Mouse (Mus musculus): ENCODE measurements around the gene Zfp239.
"Not testable (repeated sequence)": the region's sequence is repeated elsewhere in the genome, so short reads cannot be mapped to it uniquely, and the experiment has no call there.

The Zfp239 gene

GRCm38 (mm10) chr6:117861848-117862247, at the start of gene Zfp239:
Gene Zfp239 (plus strand): TSS chr6:117862100.
- DNase-seq: no peak

- no peak for DNase-seq
Observed at GRCm38 (mm10) chr6:117814681-117815080, 47.2 kb upstream of the Zfp239 start.

GRCm38 (mm10) chr6:117817108-117817541, 44.8 kb upstream of the Zfp239 start:
- DNase-seq: no peak

GRCm38 (mm10) chr6:117820327-117820726, 41.6 kb upstream of the Zfp239 start:
- DNase-seq: no peak

- DNase-seq: peak; percentile 36 to 78
Observed at GRCm38 (mm10) chr6:117825369-117825768, 36.5 kb upstream of the Zfp239 start.

GRCm38 (mm10) chr6:117828273-117828672, 33.6 kb upstream of the Zfp239 start:
- DNase-seq: peak; percentile 59 to 75

- peak; percentile 94 to 96 for DNase-seq
Observed at GRCm38 (mm10) chr6:117840686-117841510, 21.0 kb upstream of the Zfp239 start, which contains the start of gene Zfp637. Gene Zfp637 (plus strand): TSS chr6:117841180.

- no peak for DNase-seq
Observed at GRCm38 (mm10) chr6:117841511-117841955, 20.4 kb upstream of the Zfp239 start.

GRCm38 (mm10) chr6:117844597-117844996, 17.3 kb upstream of the Zfp239 start:
- DNase-seq: no peak

GRCm38 (mm10) chr6:117846671-117847070, 15.2 kb upstream of the Zfp239 start:
- DNase-seq: not testable (repeated sequence)

- no peak for DNase-seq
Observed at GRCm38 (mm10) chr6:117847772-117848171, 14.1 kb upstream of the Zfp239 start.

GRCm38 (mm10) chr6:117848577-117848976, 13.3 kb upstream of the Zfp239 start:
- no peak for DNase-seq

- no peak for DNase-seq
Observed at GRCm38 (mm10) chr6:117851747-117852146, 10.2 kb upstream of the Zfp239 start.

GRCm38 (mm10) chr6:117857990-117858389, 3.9 kb upstream of the Zfp239 start:
- DNase-seq: no peak

- no peak for DNase-seq
Observed at GRCm38 (mm10) chr6:117862465-117862864, 565 bp downstream of the Zfp239 start.

GRCm38 (mm10) chr6:117862899-117863620, 1.2 kb downstream of the Zfp239 start:
- DNase-seq: peak; percentile 43 to 53

- no peak for DNase-seq
Observed at GRCm38 (mm10) chr6:117863751-117864150, 1.9 kb downstream of the Zfp239 start.

- no peak for DNase-seq
Observed at GRCm38 (mm10) chr6:117868187-117868586, 6.3 kb downstream of the Zfp239 start.

- DNase-seq: no peak
Observed at GRCm38 (mm10) chr6:117871034-117871433, 9.1 kb downstream of the Zfp239 start.

- not testable (repeated sequence) for DNase-seq
Observed at GRCm38 (mm10) chr6:117873450-117873849, 11.6 kb downstream of the Zfp239 start.

GRCm38 (mm10) chr6:117874621-117875281, 12.9 kb downstream of the Zfp239 start:
- DNase-seq: no peak

GRCm38 (mm10) chr6:117878700-117879407, 17.0 kb downstream of the Zfp239 start:
- DNase-seq: peak; percentile 92 to 94
